Mouse (Mus musculus): Measurements from ENCODE around the gene Gm20521. TPM values are rescaled to one million over a fixed set of nuclear protein-coding genes. Genes with fewer than 3 reads are reported as not detected.
"Not testable (repeated sequence)": the region's sequence is repeated elsewhere in the genome, so short reads cannot be mapped to it uniquely, and the experiment has no call there.

Gene Gm20521
- polyA plus RNA-seq, 1 experiment from 2014 or later, result not detected

DNA sequence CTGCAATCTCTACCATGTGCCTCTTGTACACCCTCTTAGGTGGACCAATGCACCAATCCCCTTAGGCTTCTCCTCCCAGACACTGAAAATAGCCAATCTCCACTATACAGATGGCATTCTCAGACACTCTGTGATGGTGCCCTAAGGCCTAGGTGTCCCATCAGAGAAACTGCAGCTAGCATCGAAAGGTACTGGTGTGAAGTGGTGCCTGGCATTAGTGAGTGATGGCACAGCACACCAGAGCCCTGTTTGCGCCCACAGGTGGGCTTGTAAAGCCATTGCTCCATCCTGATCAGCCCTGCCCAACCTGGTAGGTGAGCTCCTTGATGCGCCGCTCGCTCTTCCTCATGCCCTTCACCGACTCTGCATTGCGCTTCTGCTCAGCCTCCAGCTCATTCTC lies 60.7 kb downstream of the Gm20521 start:
- Histone ChIP-seq H3K27me3 (ENCODE audit: low read depth, poor library complexity, severe bottlenecking) (0 out of 2 replicates have a peak, but pooled peaks cover under 1% of the 10 kb centered on the region), H3K9me3 (replicated peaks) (no peaks in the 10 kb centered on the region), H3K4me1 (no peaks in the 10 kb centered on the region), H3K27ac (replicated peaks) (no peak overlapping the region), H3K4me3 (no peak overlapping the region), H3K36me3 (no peaks in the 10 kb centered on the region)
- no peak for DNase-seq (ENCODE audit: low spot score)
- 93% methylated on average over 7 of the region's 7 CpGs for WGBS

GRCm38 (mm10) chr14:54944939-54945338 lies 61.7 kb downstream of the Gm20521 start:
- H3K27ac ChIP-seq (replicated peaks), result no peak overlapping the region
- H3K4me3 ChIP-seq, result no peak overlapping the region
- no peaks in the 10 kb centered on the region for H3K4me1 ChIP-seq
- peaks cover 8% of the 10 kb centered on the region; the same call in 1 of the 2 replicates for H3K27me3 ChIP-seq (ENCODE audit: low read depth, poor library complexity, severe bottlenecking)
- H3K36me3 ChIP-seq, result no peaks in the 10 kb centered on the region
- 66% methylated on average over 2 of the region's 2 CpGs for WGBS
- no peaks in the 10 kb centered on the region for H3K9me3 ChIP-seq (replicated peaks)
- no peak for DNase-seq (ENCODE audit: low spot score)

DNA sequence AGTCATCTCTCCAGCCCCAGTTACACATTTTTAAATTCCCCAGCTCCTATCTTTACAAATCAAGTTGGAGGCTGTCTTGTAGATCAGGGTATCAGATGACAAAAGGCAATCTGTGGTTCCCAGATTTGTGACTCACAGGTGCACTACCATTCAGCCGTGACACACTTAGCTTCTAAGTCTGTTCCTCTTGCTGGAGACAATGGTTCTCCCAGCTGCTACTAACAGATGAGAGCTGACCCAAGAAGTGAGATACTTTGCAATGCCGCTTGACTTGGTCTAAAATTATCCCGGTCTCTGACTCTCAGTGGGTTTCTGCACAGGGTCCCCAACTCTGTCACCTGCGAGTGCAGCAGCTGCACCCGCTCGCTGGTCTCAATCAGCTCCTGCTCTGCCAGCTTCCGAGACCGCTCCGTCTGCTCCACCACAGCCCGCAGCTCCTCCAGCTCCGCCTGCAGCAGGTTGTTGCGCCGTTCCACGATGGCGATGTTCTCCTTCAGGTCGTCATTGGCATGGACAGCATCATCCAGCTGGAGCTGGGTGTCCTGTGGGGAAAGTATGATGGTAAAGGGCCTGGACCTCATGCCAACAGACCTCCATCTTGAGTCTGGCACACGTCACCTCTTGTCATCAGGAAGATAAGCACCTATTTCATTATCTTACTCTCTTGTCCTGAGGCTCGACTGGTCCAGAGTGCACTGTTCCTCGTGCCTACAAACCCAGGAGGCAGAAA lies 62.9 kb downstream of the Gm20521 start:
- no peaks in the 10 kb centered on the region for H3K9me3 ChIP-seq (replicated peaks)

DNA sequence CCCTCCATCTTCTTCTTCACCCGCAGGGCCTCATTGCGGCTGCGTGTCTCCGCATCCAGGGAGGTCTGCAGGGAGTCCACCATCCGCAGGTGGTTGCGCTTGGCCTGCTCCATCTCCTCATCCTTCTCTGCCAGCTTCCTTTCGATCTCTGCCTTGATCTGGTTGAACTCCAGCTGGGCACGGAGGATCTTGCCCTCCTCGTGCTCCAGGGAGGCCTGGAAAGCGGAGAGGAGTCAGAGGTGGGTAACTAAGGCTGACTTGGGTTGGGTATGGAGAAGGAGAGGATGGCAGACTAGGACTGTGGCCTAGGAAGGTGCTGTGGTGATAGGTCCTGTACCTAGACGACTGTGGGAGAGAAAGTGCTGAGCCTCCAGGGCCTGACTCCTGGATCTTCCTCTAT lies 63.8 kb downstream of the Gm20521 start:
- H3K27me3 ChIP-seq (ENCODE audit: low read depth, poor library complexity, severe bottlenecking); DNase-seq (ENCODE audit: low spot score); H3K36me3 ChIP-seq; H3K9me3 ChIP-seq (replicated peaks); H3K4me3 ChIP-seq; H3K27ac ChIP-seq (replicated peaks); H3K4me1 ChIP-seq: not testable (repeated sequence)
- WGBS, result 87% methylated on average over 11 of the region's 11 CpGs

More for the DNA sequence above, 62.9 kb downstream of the Gm20521 start:
- Histone ChIP-seq H3K27ac (replicated peaks) (no peak overlapping the region), H3K4me1 (no peaks in the 10 kb centered on the region), H3K4me3 (no peak overlapping the region), H3K27me3 (ENCODE audit: low read depth, poor library complexity, severe bottlenecking) (peaks cover 8% of the 10 kb centered on the region; the same call in 1 of the 2 replicates), H3K36me3 (no peaks in the 10 kb centered on the region)
- WGBS, result 86% methylated on average over 19 of the region's 19 CpGs
- no peak for DNase-seq (ENCODE audit: low spot score)

Other genes starting within 250 kb of the Gm20521 start
- not detected in 2 replicates for gene Gm17606, start 242.5 kb upstream of the Gm20521 start, polyA plus RNA-seq (2016; fragmentation: Nextera tagmentation; extraction: Ambion mirVana)
- gene Cdh24, start 242.1 kb upstream of the Gm20521 start, polyA plus RNA-seq (2016; fragmentation: Nextera tagmentation; extraction: Ambion mirVana), result 4.1 and 4.6 TPM in 2 replicates
- gene 1700123O20Rik, start 197.2 kb upstream of the Gm20521 start, polyA plus RNA-seq (2016; fragmentation: Nextera tagmentation; extraction: Ambion mirVana), result 106 and 111 TPM in 2 replicates
- gene Acin1, start 196.5 kb upstream of the Gm20521 start, polyA plus RNA-seq (2016; fragmentation: Nextera tagmentation; extraction: Ambion mirVana), result 128 and 145 TPM in 2 replicates
- 0.15 TPM in 1 of 2 replicates, not detected in the other for gene Gm29776, start 184.6 kb upstream of the Gm20521 start, polyA plus RNA-seq (2016; fragmentation: Nextera tagmentation; extraction: Ambion mirVana)
- 0.09 and 0.11 TPM in 2 replicates for gene Cebpe, start 171.3 kb upstream of the Gm20521 start, polyA plus RNA-seq (2016; fragmentation: Nextera tagmentation; extraction: Ambion mirVana)
- gene Slc7a8, start 101.5 kb upstream of the Gm20521 start, polyA plus RNA-seq (2016; fragmentation: Nextera tagmentation; extraction: Ambion mirVana), result 1.8 and 2.4 TPM in 2 replicates
- not detected in 2 replicates for gene Rnf212b, start 69.3 kb upstream of the Gm20521 start, polyA plus RNA-seq (2016; fragmentation: Nextera tagmentation; extraction: Ambion mirVana)
- gene Homez, start 12.5 kb upstream of the Gm20521 start, polyA plus RNA-seq (2016; fragmentation: Nextera tagmentation; extraction: Ambion mirVana), result 25.7 and 26.8 TPM in 2 replicates
- gene Ppp1r3e, start 5.9 kb upstream of the Gm20521 start, polyA plus RNA-seq (2016; fragmentation: Nextera tagmentation; extraction: Ambion mirVana), result 0.31 and 0.81 TPM in 2 replicates
- 2.7 and 3.4 TPM in 2 replicates for gene Bcl2l2, start 64 bp upstream of the Gm20521 start, polyA plus RNA-seq (2016; fragmentation: Nextera tagmentation; extraction: Ambion mirVana)
- 165 and 175 TPM in 2 replicates for gene Pabpn1, start 9.1 kb downstream of the Gm20521 start, polyA plus RNA-seq (2016; fragmentation: Nextera tagmentation; extraction: Ambion mirVana)
- 42.0 and 52.0 TPM in 2 replicates for gene Slc22a17, start 29.7 kb downstream of the Gm20521 start, polyA plus RNA-seq (2016; fragmentation: Nextera tagmentation; extraction: Ambion mirVana)
- 42.5 and 42.8 TPM in 2 replicates for gene Efs, start 42.7 kb downstream of the Gm20521 start, polyA plus RNA-seq (2016; fragmentation: Nextera tagmentation; extraction: Ambion mirVana)
- gene Il25, start 49.3 kb downstream of the Gm20521 start, polyA plus RNA-seq (2016; fragmentation: Nextera tagmentation; extraction: Ambion mirVana), result not detected in 2 replicates
- 0.17 and 0.31 TPM in 2 replicates for gene Cmtm5, start 52.8 kb downstream of the Gm20521 start, polyA plus RNA-seq (2016; fragmentation: Nextera tagmentation; extraction: Ambion mirVana)
- gene Myh6, start 83.5 kb downstream of the Gm20521 start, polyA plus RNA-seq (2016; fragmentation: Nextera tagmentation; extraction: Ambion mirVana), result 0.40 and 0.68 TPM in 2 replicates
- gene Gm17428, start 93.5 kb downstream of the Gm20521 start, polyA plus RNA-seq (2016; fragmentation: Nextera tagmentation; extraction: Ambion mirVana), result not detected in 2 replicates
- gene Myh7, start 111.2 kb downstream of the Gm20521 start, polyA plus RNA-seq (2016; fragmentation: Nextera tagmentation; extraction: Ambion mirVana), result 0.70 and 0.96 TPM in 2 replicates
- 89.3 and 91.6 TPM in 2 replicates for gene Ngdn, start 132.0 kb downstream of the Gm20521 start, polyA plus RNA-seq (2016; fragmentation: Nextera tagmentation; extraction: Ambion mirVana)
- 7.6 and 12.5 TPM in 2 replicates for gene Zfhx2, start 208.9 kb downstream of the Gm20521 start, polyA plus RNA-seq (2016; fragmentation: Nextera tagmentation; extraction: Ambion mirVana)
- gene Thtpa, start 211.3 kb downstream of the Gm20521 start, polyA plus RNA-seq (2016; fragmentation: Nextera tagmentation; extraction: Ambion mirVana), result 28.1 and 30.8 TPM in 2 replicates
- 12.7 and 15.0 TPM in 2 replicates for gene Ap1g2, start 223.2 kb downstream of the Gm20521 start, polyA plus RNA-seq (2016; fragmentation: Nextera tagmentation; extraction: Ambion mirVana)
- 0.53 and 1.2 TPM in 2 replicates for gene Jph4, start 233.5 kb downstream of the Gm20521 start, polyA plus RNA-seq (2016; fragmentation: Nextera tagmentation; extraction: Ambion mirVana)

All from midbrain, embryonic 10.5 days (tissue).